Mouse (Mus musculus) retina, embryonic 14.5 days (tissue): ENCODE measurements around the gene Faap20.

Source experiments
- DNase-seq: peaks from one replicate; pipeline ENCODE4 v3.0.0-alpha.2; 2015; ENCODE audit warnings: low spot score

Faap20 gene

GRCm38 (mm10) chr4:155249648-155250351, at the start of gene Faap20:
Gene Faap20 (plus strand): TSS chr4:155249802.
- DNase-seq, result peak; percentile 91

GRCm38 (mm10) chr4:155200861-155201390, 48.7 kb upstream of the Faap20 start:
- no peak for DNase-seq

- no peak for DNase-seq
Observed at GRCm38 (mm10) chr4:155201764-155202163, 47.8 kb upstream of the Faap20 start.

GRCm38 (mm10) chr4:155205919-155206318, 43.7 kb upstream of the Faap20 start:
- no peak for DNase-seq

- no peak for DNase-seq
Observed at GRCm38 (mm10) chr4:155206498-155206897, 43.1 kb upstream of the Faap20 start.

- no peak for DNase-seq
Observed at GRCm38 (mm10) chr4:155207841-155208240, 41.8 kb upstream of the Faap20 start.

GRCm38 (mm10) chr4:155208613-155209012, 41.0 kb upstream of the Faap20 start:
- peak; percentile 48 for DNase-seq

- no peak for DNase-seq
Observed at GRCm38 (mm10) chr4:155209079-155209478, 40.5 kb upstream of the Faap20 start.

GRCm38 (mm10) chr4:155209494-155209893, 40.1 kb upstream of the Faap20 start:
- DNase-seq, result no peak

GRCm38 (mm10) chr4:155213052-155213751, 36.4 kb upstream of the Faap20 start:
- DNase-seq, result no peak

GRCm38 (mm10) chr4:155213752-155214054, 35.9 kb upstream of the Faap20 start:
- no peak for DNase-seq

- DNase-seq, result no peak
Observed at GRCm38 (mm10) chr4:155214188-155214587, 35.4 kb upstream of the Faap20 start.

GRCm38 (mm10) chr4:155214793-155215192, 34.8 kb upstream of the Faap20 start:
- no peak for DNase-seq

- no peak for DNase-seq
Observed at GRCm38 (mm10) chr4:155215203-155215602, 34.4 kb upstream of the Faap20 start.

GRCm38 (mm10) chr4:155215773-155216630, 33.6 kb upstream of the Faap20 start:
- no peak for DNase-seq

- DNase-seq, result no peak
Observed at GRCm38 (mm10) chr4:155217241-155218103, 32.1 kb upstream of the Faap20 start.

- no peak for DNase-seq
Observed at GRCm38 (mm10) chr4:155218104-155218732, 31.4 kb upstream of the Faap20 start.

- DNase-seq, result no peak
Observed at GRCm38 (mm10) chr4:155219271-155220212, 30.1 kb upstream of the Faap20 start.

GRCm38 (mm10) chr4:155220213-155221100, 29.1 kb upstream of the Faap20 start:
- peak; percentile 22 for DNase-seq
